Mouse (Mus musculus) frontal cortex, postnatal 25 days (tissue): ENCODE data around the gene Psmd11.

Experiments
- DNase-seq, 2 experiments: peaks; one replicate each; pipeline ENCODE4 v3.0.0; 2022; ENCODE audit warnings: low spot score in 2 of 2

Psmd11 gene

DNA sequence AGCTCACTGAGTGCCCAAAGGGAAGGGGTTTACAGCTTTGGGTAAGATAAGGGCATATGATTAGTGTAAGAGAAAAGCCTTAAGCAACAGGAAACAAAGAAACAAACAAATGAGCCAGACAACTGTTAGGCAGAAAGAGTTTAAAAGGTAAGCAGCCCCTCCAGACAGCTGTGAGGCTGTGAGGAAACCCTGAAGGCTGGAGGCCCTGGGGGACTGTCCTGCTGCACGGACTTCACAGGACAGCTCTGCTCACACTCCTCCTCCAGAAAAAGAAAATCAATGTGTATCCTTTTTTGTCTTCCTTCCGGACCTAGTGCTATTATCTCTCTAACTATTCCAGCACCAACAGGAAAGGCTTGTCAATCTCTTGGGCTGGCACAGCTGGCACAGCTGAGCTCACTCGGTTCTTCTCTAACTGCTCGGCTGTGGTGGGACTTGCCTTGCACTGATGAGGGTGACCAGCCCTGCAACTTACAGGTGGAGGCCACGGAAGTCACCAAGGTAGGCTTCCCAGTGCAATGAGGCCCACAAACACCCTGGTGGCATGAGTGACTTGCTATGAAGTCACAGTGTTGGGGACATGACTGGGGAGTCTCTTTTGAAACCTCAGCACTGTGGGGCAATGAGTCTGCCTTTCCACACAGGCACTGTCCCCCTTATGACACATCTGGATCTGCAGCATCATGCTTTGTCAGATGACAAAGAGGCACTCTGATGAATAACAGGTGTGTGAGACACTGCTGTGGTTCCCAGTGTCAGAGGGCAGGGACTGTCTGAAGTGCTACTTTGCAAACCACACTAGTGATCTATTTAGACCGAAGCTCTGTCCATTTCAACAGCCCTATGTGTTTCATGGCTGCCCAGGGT is 76.3 kb downstream of the Psmd11 start:
- no peak for DNase-seq

DNA sequence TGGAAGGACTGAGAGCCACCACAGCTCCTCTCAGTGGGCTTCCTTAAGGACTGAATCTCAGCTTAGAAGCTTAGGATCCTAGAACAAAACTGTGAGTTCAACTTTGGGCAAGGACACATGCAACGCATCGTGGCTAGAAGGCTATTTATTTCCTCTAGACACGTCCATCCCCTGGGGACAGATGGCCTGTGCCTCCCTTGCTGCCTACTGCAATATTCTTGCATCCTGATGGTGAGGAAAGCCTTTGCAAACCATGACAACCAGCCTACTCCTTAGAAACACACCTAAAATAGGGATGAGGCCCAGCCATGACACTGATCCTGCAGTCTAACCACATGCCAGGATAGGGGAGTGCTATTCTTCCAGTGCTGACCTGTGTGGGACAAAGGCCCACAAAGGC is 77.2 kb downstream of the Psmd11 start:
- no peak for DNase-seq

DNA sequence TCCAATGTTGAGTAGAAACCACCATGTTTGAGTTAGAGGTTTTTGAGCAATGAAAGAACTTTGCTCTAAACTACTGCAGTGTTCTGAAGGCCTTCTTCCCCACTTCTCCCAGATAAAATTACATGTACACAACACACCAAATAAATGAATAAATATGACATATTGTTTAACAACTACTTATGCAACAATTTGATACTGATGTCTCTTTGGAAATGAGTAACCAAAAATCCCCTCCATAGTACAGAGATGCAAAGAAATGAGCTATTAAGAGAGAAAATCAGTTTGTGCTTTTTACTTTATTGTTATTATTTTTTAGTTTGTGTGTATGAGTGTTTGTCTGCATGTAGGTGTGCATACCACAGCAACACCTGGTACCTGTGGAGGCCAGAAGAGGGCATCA is 78.1 kb downstream of the Psmd11 start:
- no peak for DNase-seq

DNA sequence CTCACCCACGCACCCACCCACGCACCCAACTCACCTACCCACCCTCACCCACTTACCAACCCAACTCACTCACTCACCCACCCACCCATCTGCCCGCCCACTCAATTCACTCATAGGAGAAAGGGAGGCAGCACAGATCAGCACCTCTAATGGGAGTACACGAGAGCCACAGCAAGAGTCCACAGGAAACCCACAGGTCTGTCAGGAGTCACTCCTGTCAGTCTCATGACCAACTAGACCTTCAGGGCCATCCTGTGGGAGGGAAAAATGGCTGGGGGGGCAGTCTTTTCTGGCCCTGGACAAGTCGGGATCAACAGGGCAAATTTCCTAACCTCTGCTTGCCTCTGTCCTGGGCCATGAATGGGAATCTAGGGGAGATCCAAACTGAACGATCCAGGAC is 79.4 kb downstream of the Psmd11 start:
- DNase-seq, result no peak

DNA sequence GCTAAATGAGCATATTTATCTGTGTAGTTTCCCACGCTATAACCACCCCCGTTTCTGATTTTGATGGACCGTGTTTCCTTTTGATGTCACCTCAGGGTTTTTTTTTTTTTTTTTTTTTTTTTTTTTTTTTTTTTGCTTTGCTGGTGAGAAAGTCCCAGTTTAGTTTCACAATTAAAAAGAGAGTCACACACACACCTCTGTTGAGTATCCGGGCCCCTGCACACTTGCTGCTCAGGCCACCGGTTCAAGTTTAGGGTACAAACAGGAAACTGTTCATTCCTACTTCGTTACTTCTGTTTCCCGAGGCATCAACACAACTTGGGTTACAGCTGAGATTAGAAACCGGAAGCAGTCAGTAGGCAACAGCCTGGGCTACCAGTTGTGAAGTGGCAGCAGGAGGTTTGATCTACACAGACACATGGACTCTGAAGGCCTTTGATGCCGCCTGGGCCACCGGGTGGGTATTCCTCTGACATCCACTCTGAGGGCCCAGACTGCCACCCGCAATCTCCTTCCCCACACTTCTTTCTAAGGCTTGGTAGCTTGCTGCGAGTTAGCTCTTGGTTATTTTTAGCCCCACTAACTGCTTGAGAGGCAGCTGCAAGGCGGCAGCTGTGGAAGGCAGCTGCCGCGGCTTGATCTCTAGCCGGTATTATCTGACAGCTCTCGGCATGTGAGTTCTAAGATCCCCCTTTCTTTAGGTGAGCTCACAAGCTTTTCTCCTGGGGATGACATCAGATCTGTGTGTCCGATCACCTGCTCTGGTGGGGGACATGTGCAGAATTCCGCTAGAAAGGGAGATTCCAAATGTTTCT is 80.2 kb downstream of the Psmd11 start:
- DNase-seq, result no peak

DNA sequence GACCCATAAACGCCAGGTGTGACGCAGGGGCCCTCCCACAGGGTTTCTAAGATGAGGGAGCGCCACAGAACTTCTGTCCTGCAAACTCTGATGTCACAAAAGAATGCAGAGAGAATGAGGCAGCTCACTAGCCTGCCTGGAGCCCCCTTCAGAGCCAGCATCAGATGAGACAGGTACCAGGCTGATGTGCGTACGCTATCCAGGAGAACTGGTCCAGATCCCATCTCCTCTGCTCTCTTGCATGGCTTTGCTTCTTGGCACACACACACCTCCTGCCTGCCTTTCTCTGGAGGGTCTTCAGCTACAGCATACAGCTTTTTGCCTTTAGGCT is 80.7 kb downstream of the Psmd11 start:
- DNase-seq, result no peak

DNA sequence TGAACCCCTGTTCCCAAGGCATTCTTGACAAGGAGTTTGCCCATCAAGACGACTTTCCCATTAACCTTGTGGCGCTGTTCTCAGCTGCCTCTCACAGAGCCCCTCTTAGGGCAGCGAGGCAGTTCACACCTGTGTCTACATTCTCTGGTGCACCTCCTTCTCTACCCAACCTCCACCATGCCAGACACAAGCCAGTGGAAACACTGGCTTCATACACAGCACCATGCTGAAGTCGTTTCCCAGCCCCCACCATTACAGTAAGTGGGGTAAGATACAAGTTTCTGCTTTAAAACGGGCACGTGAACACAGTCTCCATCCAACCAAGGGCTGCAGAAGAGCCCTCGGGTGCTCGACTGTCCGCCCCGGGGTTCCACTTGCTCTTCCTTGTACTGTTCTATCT is 81.7 kb downstream of the Psmd11 start:
- DNase-seq, result no peak

DNA sequence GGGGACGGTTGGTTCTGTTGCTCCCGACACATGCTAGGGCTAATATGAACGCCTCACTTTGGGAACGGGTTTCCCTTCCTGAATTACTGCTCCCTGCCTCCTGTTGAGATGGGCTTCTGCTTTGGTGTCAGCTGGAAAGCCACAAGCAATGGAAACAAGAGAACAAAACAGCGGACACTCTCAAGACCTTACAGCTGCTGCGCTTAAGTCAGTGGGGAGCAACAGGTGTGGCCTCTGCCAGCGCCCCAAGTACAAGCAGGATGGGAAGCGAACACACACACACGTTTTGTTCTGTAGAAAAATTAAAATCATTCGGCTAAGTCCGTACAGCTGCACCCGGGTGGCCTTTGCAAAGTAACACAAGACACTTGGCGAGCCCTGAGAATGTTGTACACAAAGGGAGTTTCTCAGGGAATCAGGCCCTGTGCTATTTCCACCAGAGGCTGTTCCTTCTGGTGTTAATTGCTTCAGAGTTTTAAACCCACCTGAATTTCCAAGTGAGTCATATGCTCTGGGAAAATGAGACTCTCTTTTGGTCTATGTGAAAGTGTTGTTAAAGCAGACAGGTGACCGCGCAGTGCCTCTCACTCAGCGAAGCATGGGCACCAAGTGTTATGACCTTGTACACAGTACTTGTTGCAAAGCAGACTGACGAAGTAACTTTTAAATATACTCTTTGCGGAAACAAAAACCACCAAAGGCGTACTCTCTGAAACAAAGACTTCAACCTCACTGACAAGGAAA is 84.1 kb downstream of the Psmd11 start:
- no peak for DNase-seq

DNA sequence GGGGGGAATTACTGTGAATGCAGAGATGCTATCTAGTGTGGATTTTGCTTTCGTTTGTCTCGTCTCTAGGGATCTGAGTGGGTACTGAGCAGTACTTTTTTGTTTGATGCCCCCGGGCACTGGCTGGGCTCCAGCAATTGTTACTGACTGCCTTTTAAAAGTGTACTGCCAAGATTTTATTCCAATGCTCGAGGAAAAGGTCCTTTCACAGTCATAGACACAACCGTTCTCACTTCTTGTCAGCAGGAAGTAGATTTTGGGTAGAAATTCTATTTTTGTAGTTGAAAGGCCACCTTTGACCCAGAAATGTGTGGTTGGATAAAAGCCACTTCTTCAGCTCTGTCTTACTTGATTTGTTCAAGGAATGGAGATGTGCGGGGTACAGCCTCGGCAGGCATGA is 85.4 kb downstream of the Psmd11 start:
- no peak for DNase-seq

DNA sequence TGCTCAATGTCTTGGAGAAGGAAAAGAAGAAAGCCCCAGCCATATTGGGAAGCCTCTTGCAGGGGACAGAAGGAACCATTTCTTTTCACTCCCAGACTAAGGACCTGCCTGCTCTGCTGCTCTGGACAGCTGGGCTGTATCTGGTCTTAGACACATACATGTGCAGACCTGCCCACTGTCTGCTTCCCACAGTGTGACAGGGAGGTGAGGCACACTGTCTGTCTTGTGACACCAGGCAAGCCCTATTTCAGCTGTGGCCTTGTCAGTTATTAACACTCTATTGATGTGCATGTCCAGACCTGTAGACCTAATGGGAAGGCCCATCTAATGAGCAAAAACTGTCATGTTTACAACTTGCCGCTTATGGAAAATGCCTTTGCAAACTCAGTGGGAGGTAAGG is 86.9 kb downstream of the Psmd11 start:
- DNase-seq, result no peak

DNA sequence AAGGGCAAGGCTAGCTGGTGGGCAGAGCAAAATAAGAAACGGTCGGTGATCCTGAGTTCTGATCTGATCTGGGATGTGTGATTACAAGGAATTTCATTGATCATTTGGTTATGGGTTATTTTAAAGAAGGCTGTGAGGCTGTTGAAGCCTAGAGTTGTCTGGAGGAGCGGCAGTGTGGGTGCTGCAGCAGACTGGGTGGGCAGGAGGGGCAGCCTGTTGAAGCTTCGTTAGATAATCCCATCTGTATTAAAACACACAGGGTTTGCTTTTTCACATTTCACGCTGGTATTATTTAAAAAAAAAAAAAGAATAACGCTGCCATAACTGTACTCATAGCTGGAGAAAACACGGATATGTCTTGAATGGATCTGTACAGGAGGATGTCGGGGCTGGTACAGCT is 87.5 kb downstream of the Psmd11 start:
- DNase-seq, result no peak

DNA sequence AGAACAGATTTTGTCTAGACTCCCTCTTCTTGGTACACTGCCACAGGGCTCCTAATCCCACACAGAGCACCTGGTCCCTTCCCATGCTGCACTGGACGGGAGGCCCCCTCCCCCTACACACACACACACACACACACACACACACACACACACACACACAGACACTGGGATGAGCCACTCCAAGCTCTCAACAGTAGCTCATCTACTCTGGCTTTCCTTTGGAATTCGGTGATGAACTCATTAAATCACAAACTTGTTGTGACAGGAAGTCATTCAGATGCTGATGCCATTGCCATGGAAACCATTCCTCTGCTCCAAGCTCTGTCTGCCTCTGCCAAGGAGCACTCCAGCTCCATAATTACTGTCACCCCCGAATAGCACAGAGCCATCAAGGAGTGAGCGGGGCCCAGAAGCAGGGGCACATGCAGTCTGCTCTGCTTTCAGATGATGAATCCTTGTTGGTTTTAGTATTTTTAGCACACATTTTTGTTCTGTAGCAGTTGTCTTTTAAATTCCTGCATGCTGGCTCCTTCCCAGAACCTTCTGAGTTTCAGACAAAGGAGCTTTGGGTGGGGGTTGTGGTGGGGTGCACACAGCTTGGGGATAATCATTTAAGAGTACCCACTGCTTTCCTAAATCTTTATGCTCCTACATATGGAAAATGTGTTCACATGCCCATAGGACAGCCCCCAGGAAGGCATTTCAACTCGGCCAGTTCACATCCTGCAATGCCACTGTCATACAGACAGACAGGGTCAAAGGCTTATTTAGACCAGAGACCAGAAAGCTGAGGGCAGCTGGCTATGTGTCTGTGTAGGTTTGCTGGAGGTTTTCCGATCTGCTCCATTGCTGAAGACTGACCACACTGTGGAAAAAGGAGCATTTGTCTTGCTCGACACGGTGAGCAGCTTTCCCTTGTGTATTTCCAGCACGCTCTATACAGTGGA is 90.3 kb downstream of the Psmd11 start:
- no peak for DNase-seq

DNA sequence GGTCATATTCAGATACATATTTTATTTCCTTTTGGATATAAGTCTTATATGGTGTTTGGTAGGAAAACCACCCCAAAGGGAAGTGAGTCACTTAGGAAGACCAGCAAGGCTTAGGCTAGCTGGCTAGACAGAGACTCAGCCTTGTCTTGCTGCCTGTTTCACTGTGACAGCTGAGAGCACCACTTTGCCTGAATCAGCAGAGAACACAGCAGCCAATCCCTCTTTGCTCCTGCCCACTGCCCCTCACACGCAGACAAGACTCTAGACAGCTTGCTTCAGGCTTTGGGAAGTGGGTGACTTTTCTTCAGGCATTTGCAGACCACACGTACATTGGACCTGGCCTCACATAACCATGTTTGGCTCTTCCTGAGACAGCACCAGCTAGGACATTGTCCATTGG is 92.7 kb downstream of the Psmd11 start:
- DNase-seq, result no peak
